Mouse (Mus musculus) embryonic stem cell, embryonic (primary cell): Measurements from ENCODE around the gene Dctn1.

Experiments
- CTCF ChIA-PET, 4 experiments: fragments of 300-600 bp in 2 of 4; fragments of 350-600 bp in 2 of 4; sonication (Branson Sonifier 250); formaldehyde crosslinking; loops; one replicate each; lab custom pipeline; 2022; ENCODE audit warnings: inconsistent platforms in 2 of 4; lab: Charles Lee
- POLR2A ChIA-PET, 4 experiments: fragments of 300-600 bp in 2 of 4; fragments of 350-600 bp in 2 of 4; sonication (Branson Sonifier 250); formaldehyde crosslinking; loops; one replicate each; lab custom pipeline; 2022; ENCODE audit warnings: antibody characterized with exemption in 4 of 4, inconsistent platforms in 1 of 4; lab: Charles Lee

Gene Dctn1

GRCm38 (mm10) chr6:83145209-83145608 is 20.5 kb upstream of the Dctn1 start:
- ChIA-PET POLR2A (interaction anchor here (0.9 to 4.8 kb wide), 23 partner anchors 8 to 172 kb away, joined by 3 to 24 read pairs (median 5); partner anchors contain the start of genes 1700003E16Rik (in 3 of the 4), Rtkn (in 3 of the 4), Wdr54 (in 3 of the 4) and Ccdc142 (in 2 of the 4)), CTCF (interaction anchor here in 2 of 4 experiments (0.5 to 1.5 kb wide), 4 partner anchors 14 to 431 kb away, joined by 3 to 9 read pairs (median 4); no protein-coding TSS in a partner anchor)

GRCm38 (mm10) chr6:83145805-83146204 is 19.9 kb upstream of the Dctn1 start:
- POLR2A ChIA-PET = interaction anchor here (0.8 to 4.8 kb wide), 37 partner anchors 8 to 180 kb away, joined by 3 to 24 read pairs (median 4); partner anchors contain the start of genes 1700003E16Rik (in 3 of the 4), Dctn1 (in 3 of the 4), Rtkn (in 3 of the 4) and Wbp1 (in 3 of the 4)
- CTCF ChIA-PET = interaction anchor here in 3 of 4 experiments (0.5 to 1.9 kb wide), 7 partner anchors 10 to 431 kb away, joined by 3 to 9 read pairs (median 3); partner anchors contain the start of genes 1700003E16Rik (in 1 of the 3) and Wdr54 (in 1 of the 3)

- POLR2A ChIA-PET = interaction anchor here in 3 of 4 experiments (1.0 to 4.8 kb wide), 18 partner anchors 9 to 179 kb away, joined by 3 to 24 read pairs (median 6); partner anchors contain the start of genes Wbp1 (in 3 of the 3), 1700003E16Rik (in 2 of the 3), Dctn1 (in 2 of the 3) and Rtkn (in 2 of the 3)
- CTCF ChIA-PET = interaction anchor here in 3 of 4 experiments (0.6 to 1.9 kb wide), 6 partner anchors 10 to 42 kb away, joined by 3 to 8 read pairs (median 3); partner anchors contain the start of gene Dctn1 (in 1 of the 3)
Measured at GRCm38 (mm10) chr6:83147280-83147679, 18.4 kb upstream of the Dctn1 start.

- CTCF ChIA-PET = interaction anchor here in 2 of 4 experiments (0.9 to 1.9 kb wide), 6 partner anchors 9 to 311 kb away, joined by 3 to 9 read pairs (median 4); no protein-coding TSS in a partner anchor
- POLR2A ChIA-PET = interaction anchor here in 3 of 4 experiments (0.8 to 2.4 kb wide), 12 partner anchors 8 to 37 kb away, joined by 3 to 13 read pairs (median 3); partner anchors contain the start of genes Wbp1 (in 2 of the 3) and Rtkn (in 1 of the 3)
Measured at GRCm38 (mm10) chr6:83151721-83152120, 14.0 kb upstream of the Dctn1 start.

- POLR2A ChIA-PET = interaction anchor here in 2 of 4 experiments (0.7 to 2.4 kb wide), 9 partner anchors 8 to 571 kb away, joined by 3 to 13 read pairs (median 5); partner anchors contain the start of gene Wbp1 (in 1 of the 2)
- CTCF ChIA-PET = interaction anchor here (0.5 to 1.9 kb wide), 9 partner anchors 9 to 1318 kb away, joined by 3 to 10 read pairs (median 4); partner anchors contain the start of gene Dctn1 (in 2 of the 4)
Measured at GRCm38 (mm10) chr6:83153038-83153437, 12.7 kb upstream of the Dctn1 start.

- CTCF ChIA-PET = interaction anchor here in 3 of 4 experiments (0.5 to 1.0 kb wide), 5 partner anchors 9 to 1318 kb away, joined by 3 to 10 read pairs (median 4); partner anchors contain the start of gene Dctn1 (in 1 of the 3)
- POLR2A ChIA-PET = interaction anchor here in 2 of 4 experiments (1.0 to 2.4 kb wide), 6 partner anchors 9 to 39 kb away, joined by 4 to 13 read pairs (median 5); partner anchors contain the start of gene Wbp1 (in 1 of the 2)
Measured at GRCm38 (mm10) chr6:83153485-83153884, 12.2 kb upstream of the Dctn1 start.

- CTCF ChIA-PET = interaction anchor here in 3 of 4 experiments (0.6 to 1.5 kb wide), 21 partner anchors 9 to 649 kb away, joined by 3 to 9 read pairs (median 3); partner anchors contain the start of genes Ccdc142 (in 1 of the 3), Dctn1 (in 1 of the 3), Gm42688 (in 1 of the 3) and Wbp1 (in 1 of the 3)
- POLR2A ChIA-PET = interaction anchor here (0.7 to 2.8 kb wide), 30 partner anchors 10 to 341 kb away, joined by 3 to 24 read pairs (median 4); partner anchors contain the start of genes Ccdc142 (in 3 of the 4), Gm42688 (in 3 of the 4), Wbp1 (in 2 of the 4) and Aup1 (in 1 of the 4)
Measured at GRCm38 (mm10) chr6:83155552-83156238, 10.0 kb upstream of the Dctn1 start.

GRCm38 (mm10) chr6:83156259-83156684 is 9.4 kb upstream of the Dctn1 start, which contains the start of the genes Wdr54 and 1700003E16Rik:
Gene Wdr54 (minus strand): TSS chr6:83156397.
Gene 1700003E16Rik (plus strand): TSS chr6:83156404.
- ChIA-PET CTCF (interaction anchor here (0.6 to 1.5 kb wide), 19 partner anchors 9 to 161 kb away, joined by 3 to 9 read pairs (median 3); partner anchors contain the start of genes Ccdc142 (in 1 of the 4), Dctn1 (in 1 of the 4), Gm42688 (in 1 of the 4) and Wbp1 (in 1 of the 4)), POLR2A (interaction anchor here (0.5 to 2.8 kb wide), 31 partner anchors 9 to 342 kb away, joined by 3 to 24 read pairs (median 4); partner anchors contain the start of genes Ccdc142 (in 3 of the 4), Gm42688 (in 3 of the 4), Wbp1 (in 3 of the 4) and Aup1 (in 1 of the 4))

- ChIA-PET POLR2A (interaction anchor here in 3 of 4 experiments (0.6 to 2.7 kb wide), 9 partner anchors 14 to 532 kb away, joined by 3 to 6 read pairs (median 3); partner anchors contain the start of gene Wbp1 (in 1 of the 3)), CTCF (interaction anchor here (0.6 to 2.1 kb wide), 25 partner anchors 9 to 965 kb away, joined by 3 to 11 read pairs (median 3); partner anchors contain the start of gene Wbp1 (in 1 of the 4))
Measured at GRCm38 (mm10) chr6:83159456-83159855, 6.3 kb upstream of the Dctn1 start.

GRCm38 (mm10) chr6:83161442-83161841 is 4.3 kb upstream of the Dctn1 start:
- ChIA-PET POLR2A (interaction anchor here in 3 of 4 experiments (0.8 to 2.3 kb wide), 20 partner anchors 8 to 164 kb away, joined by 3 to 8 read pairs (median 5); partner anchors contain the start of genes Rtkn (in 2 of the 3), Mob1a (in 1 of the 3), Mthfd2 (in 1 of the 3) and Wbp1 (in 1 of the 3)), CTCF (interaction anchor here in 3 of 4 experiments (0.9 to 8.9 kb wide), 25 partner anchors 8 to 244 kb away, joined by 3 to 80 read pairs (median 5); partner anchors contain the start of genes Aup1 (in 1 of the 3), Ccdc142 (in 1 of the 3), Gm42688 (in 1 of the 3) and Rtkn (in 1 of the 3))

GRCm38 (mm10) chr6:83161921-83162641 is 3.6 kb upstream of the Dctn1 start:
- POLR2A ChIA-PET = interaction anchor here in 3 of 4 experiments (0.6 to 2.3 kb wide), 35 partner anchors 8 to 712 kb away, joined by 3 to 9 read pairs (median 4); partner anchors contain the start of genes Wbp1 (in 3 of the 3), Rtkn (in 2 of the 3), Mob1a (in 1 of the 3) and Mthfd2 (in 1 of the 3)
- CTCF ChIA-PET = interaction anchor here (0.6 to 8.9 kb wide), 44 partner anchors 8 to 410 kb away, joined by 3 to 80 read pairs (median 4); partner anchors contain the start of genes Wbp1 (in 3 of the 4), Rtkn (in 2 of the 4), Aup1 (in 1 of the 4) and Ccdc142 (in 1 of the 4)

GRCm38 (mm10) chr6:83162701-83163100 is 3.0 kb upstream of the Dctn1 start:
- POLR2A ChIA-PET = interaction anchor here in 3 of 4 experiments (0.6 to 2.3 kb wide), 32 partner anchors 10 to 713 kb away, joined by 3 to 9 read pairs (median 4); partner anchors contain the start of genes Wbp1 (in 3 of the 3), Mob1a (in 1 of the 3), Mthfd2 (in 1 of the 3) and Pcgf1 (in 1 of the 3)
- CTCF ChIA-PET = interaction anchor here (0.6 to 8.9 kb wide), 43 partner anchors 9 to 334 kb away, joined by 3 to 80 read pairs (median 5); partner anchors contain the start of genes Rtkn (in 2 of the 4), Wbp1 (in 2 of the 4), Aup1 (in 1 of the 4) and Ccdc142 (in 1 of the 4)

- CTCF ChIA-PET = interaction anchor here in 3 of 4 experiments (0.6 to 8.9 kb wide), 42 partner anchors 9 to 344 kb away, joined by 3 to 80 read pairs (median 4); partner anchors contain the start of genes Ccdc142 (in 3 of the 3), Gm42688 (in 3 of the 3), 1700003E16Rik (in 1 of the 3) and Aup1 (in 1 of the 3)
- POLR2A ChIA-PET = interaction anchor here in 3 of 4 experiments (0.6 to 1.9 kb wide), 16 partner anchors 9 to 169 kb away, joined by 3 to 9 read pairs (median 3); partner anchors contain the start of genes 1700003E16Rik (in 1 of the 3), Ccdc142 (in 1 of the 3), Gm42688 (in 1 of the 3) and Mob1a (in 1 of the 3)
Measured at GRCm38 (mm10) chr6:83165026-83165606, 604 bp upstream of the Dctn1 start.

- CTCF ChIA-PET = interaction anchor here in 3 of 4 experiments (0.6 to 8.9 kb wide), 45 partner anchors 10 to 464 kb away, joined by 3 to 80 read pairs (median 4); partner anchors contain the start of genes Ccdc142 (in 3 of the 3), Gm42688 (in 3 of the 3), 1700003E16Rik (in 1 of the 3) and Aup1 (in 1 of the 3)
- POLR2A ChIA-PET = interaction anchor here in 3 of 4 experiments (0.6 to 2.9 kb wide), 17 partner anchors 11 to 170 kb away, joined by 3 to 12 read pairs (median 3); partner anchors contain the start of genes Ccdc142 (in 1 of the 3), Gm42688 (in 1 of the 3), Mob1a (in 1 of the 3) and Mthfd2 (in 1 of the 3)
Measured at GRCm38 (mm10) chr6:83166243-83166630, 517 bp downstream of the Dctn1 start.
